ENCODE assay signal across 11 mouse cellular contexts in genomic region chr17:33938783-33939182, GRCm38 (mm10). TPM values are rescaled to one million over a fixed set of nuclear protein-coding genes. Genes with fewer than 3 reads are reported as not detected.
DNase-seq lines count a peak whose midpoint lies in the region; ATAC-seq and TF ChIP-seq lines count a peak whose summit lies in the region.
"Had no signal": no experiment of that assay in that cellular context is flagged by ENCODE, and none has a peak within 500 bp of the region (broad histone marks: within the 10 kb centered on the region; RNA-seq: fewer than 3 reads in every experiment).

No protein-coding gene starts in this region.

- H3K4me2 ChIP-seq in hindbrain, embryonic 11.5 days (replicated peaks; ENCODE audit: low read depth, low read length), result no peak overlapping the region
- no peak overlapping the region for H3K4me2 ChIP-seq in hindbrain, postnatal 0 days (ENCODE audit: low read depth, low read length)
- H3K4me2 ChIP-seq in hindbrain, embryonic 13.5 days, result peak overlapping the region; percentile 86
- H3K4me2 ChIP-seq in midbrain, embryonic 12.5 days (replicated peaks), result peak overlapping the region; percentile 99; the same call in 1 of the 2 replicates

- 0 out of 2 replicates have a peak, but pooled peaks cover 3% of the 10 kb centered on the region for H3K36me3 ChIP-seq in hindbrain, embryonic 11.5 days (ENCODE audit: control insufficient read depth, insufficient read depth, low read length)
- peaks cover 9% of the 10 kb centered on the region; the same call in 1 of the 2 replicates for H3K36me3 ChIP-seq in hindbrain, postnatal 0 days (ENCODE audit: insufficient read depth, low read length)
- peaks cover 57% of the 10 kb centered on the region for H3K36me3 ChIP-seq in hindbrain, embryonic 13.5 days
- peaks cover 54% of the 10 kb centered on the region for H3K36me3 ChIP-seq in midbrain, embryonic 12.5 days

- no peaks in the 10 kb centered on the region for H3K27me3 ChIP-seq in hindbrain, embryonic 11.5 days (ENCODE audit: control insufficient read depth, insufficient read depth, low read length)
- no peaks in the 10 kb centered on the region for H3K27me3 ChIP-seq in hindbrain, postnatal 0 days (ENCODE audit: insufficient read depth, low read length)
- no peaks in the 10 kb centered on the region for H3K27me3 ChIP-seq in hindbrain, embryonic 13.5 days
- no peaks in the 10 kb centered on the region for H3K27me3 ChIP-seq in midbrain, embryonic 12.5 days

- no peak for ATAC-seq in hindbrain, embryonic 11.5 days (ENCODE audit: low FRiP score)
- no peak for ATAC-seq in hindbrain, postnatal 0 days
- no peak for ATAC-seq in hindbrain, embryonic 13.5 days (ENCODE audit: low FRiP score)
- ATAC-seq in midbrain, embryonic 12.5 days (ENCODE audit: low FRiP score, low read depth), result no peak

- H3K27ac ChIP-seq in hindbrain, embryonic 11.5 days (ENCODE audit: low read depth, low read length), result no peak overlapping the region
- no peak overlapping the region for H3K27ac ChIP-seq in hindbrain, postnatal 0 days
- H3K27ac ChIP-seq in hindbrain, embryonic 13.5 days, result no peak overlapping the region
- no peak overlapping the region for H3K27ac ChIP-seq in midbrain, embryonic 12.5 days (replicated peaks)
- H3K27ac ChIP-seq: kidney, postnatal 0 days had no signal

- TF ChIP-seq CTCF in hindbrain, postnatal 0 days (IDR thresholded peaks at IDR 0.05; ENCODE audit: low read depth), result no peak

- peak overlapping the region; percentile 91; the same call in 1 of the 2 replicates for H3K4me3 ChIP-seq in hindbrain, embryonic 11.5 days (ENCODE audit: low read depth, low read length)
- H3K4me3 ChIP-seq in hindbrain, postnatal 0 days (ENCODE audit: low read length), result no peak overlapping the region
- H3K4me3 ChIP-seq in hindbrain, embryonic 13.5 days, result peak overlapping the region; percentile 88
- H3K4me3 ChIP-seq in midbrain, embryonic 12.5 days, result no peak overlapping the region

- no peaks in the 10 kb centered on the region for H3K9me3 ChIP-seq in hindbrain, embryonic 11.5 days (ENCODE audit: control insufficient read depth, low read length)
- no peaks in the 10 kb centered on the region for H3K9me3 ChIP-seq in hindbrain, postnatal 0 days (ENCODE audit: low read length)
- H3K9me3 ChIP-seq in hindbrain, embryonic 13.5 days, result no peaks in the 10 kb centered on the region
- no peaks in the 10 kb centered on the region for H3K9me3 ChIP-seq in midbrain, embryonic 12.5 days

- no peak overlapping the region for H3K9ac ChIP-seq in hindbrain, embryonic 11.5 days (ENCODE audit: low read depth, low read length)
- H3K9ac ChIP-seq in hindbrain, postnatal 0 days (replicated peaks; ENCODE audit: low read length), result no peak overlapping the region
- no peak overlapping the region for H3K9ac ChIP-seq in hindbrain, embryonic 13.5 days
- H3K9ac ChIP-seq in midbrain, embryonic 12.5 days (replicated peaks), result no peak overlapping the region

- WGBS in hindbrain, embryonic 11.5 days, result 84% methylated on average over 11 of the region's 11 CpGs
- 81% methylated on average over 11 of the region's 11 CpGs for WGBS in hindbrain, postnatal 0 days
- WGBS in hindbrain, embryonic 13.5 days, result 81% methylated on average over 11 of the region's 11 CpGs
- 82% methylated on average over 11 of the region's 11 CpGs for WGBS in midbrain, embryonic 12.5 days

- H3K4me1 ChIP-seq in hindbrain, embryonic 11.5 days (replicated peaks; ENCODE audit: control insufficient read depth, insufficient read depth, low read length), result peaks cover 13% of the 10 kb centered on the region
- H3K4me1 ChIP-seq in hindbrain, postnatal 0 days (ENCODE audit: insufficient read depth, low read length), result peaks cover 15% of the 10 kb centered on the region
- peaks cover 25% of the 10 kb centered on the region for H3K4me1 ChIP-seq in hindbrain, embryonic 13.5 days (replicated peaks)
- peaks cover 24% of the 10 kb centered on the region for H3K4me1 ChIP-seq in midbrain, embryonic 12.5 days

- no peak for DNase-seq in hindbrain, embryonic 11.5 days (ENCODE audit: low spot score)
- DNase-seq in hindbrain, postnatal 0 days (ENCODE audit: low spot score), result no peak
- DNase-seq in R1 (ENCODE audit: low read depth, low spot score), result peak; percentile 61
- no peak for DNase-seq in thymus, postnatal 10 days (ENCODE audit: low spot score in 2 of 2)
- DNase-seq in right cerebral cortex, postnatal 10 days (ENCODE audit: low spot score in 2 of 2), result no peak
- no peak for DNase-seq in cerebellum, adult 11 months
- DNase-seq: adrenal gland, postnatal 25 days; gastrocnemius, postnatal 10 days had no signal

RNA-seq across cellular contexts. Expression of gene Pfdn6, which starts 1.4 kb away (rescaled TPM):
- 201 and 205 TPM in 2 replicates for polyA plus RNA-seq in hindbrain, embryonic 11.5 days (2014; fragmentation: Nextera tagmentation; extraction: Ambion mirVana)
- total RNA-seq in hindbrain, postnatal 0 days (2014; rRNA removed), result 25.2 and 43.1 TPM in 2 replicates
- polyA plus RNA-seq in hindbrain, postnatal 0 days (2015; fragmentation: Nextera tagmentation; extraction: Ambion mirVana), result 168 and 195 TPM in 2 replicates
- 186 and 199 TPM in 2 replicates for polyA plus RNA-seq in hindbrain, embryonic 13.5 days (2015; fragmentation: Nextera tagmentation; extraction: Ambion mirVana)
- polyA plus RNA-seq in midbrain, embryonic 12.5 days (2016; fragmentation: Nextera tagmentation; extraction: Ambion mirVana), result 188 and 203 TPM in 2 replicates

RNA-seq across cellular contexts. Expression of gene Wdr46, which starts 1.7 kb away (rescaled TPM):
- polyA plus RNA-seq in hindbrain, embryonic 11.5 days (2014; fragmentation: Nextera tagmentation; extraction: Ambion mirVana), result 26.8 and 29.4 TPM in 2 replicates
- 16.6 and 16.8 TPM in 2 replicates for total RNA-seq in hindbrain, postnatal 0 days (2014; rRNA removed)
- polyA plus RNA-seq in hindbrain, postnatal 0 days (2015; fragmentation: Nextera tagmentation; extraction: Ambion mirVana), result 16.7 and 17.9 TPM in 2 replicates
- 24.3 and 25.2 TPM in 2 replicates for polyA plus RNA-seq in hindbrain, embryonic 13.5 days (2015; fragmentation: Nextera tagmentation; extraction: Ambion mirVana)
- polyA plus RNA-seq in midbrain, embryonic 12.5 days (2016; fragmentation: Nextera tagmentation; extraction: Ambion mirVana), result 37.5 and 37.7 TPM in 2 replicates

RNA-seq across cellular contexts. Expression of gene Rgl2, which starts 9.4 kb away (rescaled TPM):
- 32.5 and 32.9 TPM in 2 replicates for polyA plus RNA-seq in hindbrain, embryonic 11.5 days (2014; fragmentation: Nextera tagmentation; extraction: Ambion mirVana)
- total RNA-seq in hindbrain, postnatal 0 days (2014; rRNA removed), result 91.4 and 116 TPM in 2 replicates
- polyA plus RNA-seq in hindbrain, postnatal 0 days (2015; fragmentation: Nextera tagmentation; extraction: Ambion mirVana), result 36.1 and 36.8 TPM in 2 replicates
- 56.7 and 56.9 TPM in 2 replicates for polyA plus RNA-seq in hindbrain, embryonic 13.5 days (2015; fragmentation: Nextera tagmentation; extraction: Ambion mirVana)
- polyA plus RNA-seq in midbrain, embryonic 12.5 days (2016; fragmentation: Nextera tagmentation; extraction: Ambion mirVana), result 69.9 and 74.3 TPM in 2 replicates

RNA-seq across cellular contexts. Expression of gene B3galt4, which starts 12.5 kb away (rescaled TPM):
- polyA plus RNA-seq in hindbrain, embryonic 11.5 days (2014; fragmentation: Nextera tagmentation; extraction: Ambion mirVana), result 4.8 and 5.3 TPM in 2 replicates
- 8.9 and 12.3 TPM in 2 replicates for total RNA-seq in hindbrain, postnatal 0 days (2014; rRNA removed)
- 10.7 and 11.6 TPM in 2 replicates for polyA plus RNA-seq in hindbrain, postnatal 0 days (2015; fragmentation: Nextera tagmentation; extraction: Ambion mirVana)
- 12.2 TPM in 2 replicates for polyA plus RNA-seq in hindbrain, embryonic 13.5 days (2015; fragmentation: Nextera tagmentation; extraction: Ambion mirVana)
- polyA plus RNA-seq in midbrain, embryonic 12.5 days (2016; fragmentation: Nextera tagmentation; extraction: Ambion mirVana), result 8.1 and 8.7 TPM in 2 replicates

RNA-seq across cellular contexts. Expression of gene Vps52, which starts 16.8 kb away (rescaled TPM):
- polyA plus RNA-seq in hindbrain, embryonic 11.5 days (2014; fragmentation: Nextera tagmentation; extraction: Ambion mirVana), result 38.2 and 39.4 TPM in 2 replicates
- total RNA-seq in hindbrain, postnatal 0 days (2014; rRNA removed), result 55.6 and 57.4 TPM in 2 replicates
- polyA plus RNA-seq in hindbrain, postnatal 0 days (2015; fragmentation: Nextera tagmentation; extraction: Ambion mirVana), result 62.1 and 63.2 TPM in 2 replicates
- 69.6 and 69.9 TPM in 2 replicates for polyA plus RNA-seq in hindbrain, embryonic 13.5 days (2015; fragmentation: Nextera tagmentation; extraction: Ambion mirVana)
- polyA plus RNA-seq in midbrain, embryonic 12.5 days (2016; fragmentation: Nextera tagmentation; extraction: Ambion mirVana), result 67.0 and 70.9 TPM in 2 replicates

Comparison
In these comparisons a context has a peak if more than half of its experiments do, and no peak if none do; other contexts are left out.
1. H3K4me2 ChIP-seq: peak in hindbrain, embryonic 13.5 days (single experiment) and midbrain, embryonic 12.5 days (single experiment); none in hindbrain, embryonic 11.5 days (single experiment) and hindbrain, postnatal 0 days (single experiment).
2. H3K4me3 ChIP-seq: peak in hindbrain, embryonic 11.5 days (single experiment) and hindbrain, embryonic 13.5 days (single experiment); none in hindbrain, postnatal 0 days (single experiment) and midbrain, embryonic 12.5 days (single experiment).